Mouse (Mus musculus): ENCODE data around the gene Rundc3a. TPM values are rescaled to one million over a fixed set of nuclear protein-coding genes. Genes with fewer than 3 reads are reported as not detected.
A peak's percentile ranks its signal among the peaks of the same experiment; 100 is the strongest.
"Not testable (repeated sequence)": the region's sequence is repeated elsewhere in the genome, so short reads cannot be mapped to it uniquely, and the experiment has no call there.

Gene Rundc3a
- polyA plus RNA-seq, 1 experiment from 2014 or later = 1.7 TPM

DNA sequence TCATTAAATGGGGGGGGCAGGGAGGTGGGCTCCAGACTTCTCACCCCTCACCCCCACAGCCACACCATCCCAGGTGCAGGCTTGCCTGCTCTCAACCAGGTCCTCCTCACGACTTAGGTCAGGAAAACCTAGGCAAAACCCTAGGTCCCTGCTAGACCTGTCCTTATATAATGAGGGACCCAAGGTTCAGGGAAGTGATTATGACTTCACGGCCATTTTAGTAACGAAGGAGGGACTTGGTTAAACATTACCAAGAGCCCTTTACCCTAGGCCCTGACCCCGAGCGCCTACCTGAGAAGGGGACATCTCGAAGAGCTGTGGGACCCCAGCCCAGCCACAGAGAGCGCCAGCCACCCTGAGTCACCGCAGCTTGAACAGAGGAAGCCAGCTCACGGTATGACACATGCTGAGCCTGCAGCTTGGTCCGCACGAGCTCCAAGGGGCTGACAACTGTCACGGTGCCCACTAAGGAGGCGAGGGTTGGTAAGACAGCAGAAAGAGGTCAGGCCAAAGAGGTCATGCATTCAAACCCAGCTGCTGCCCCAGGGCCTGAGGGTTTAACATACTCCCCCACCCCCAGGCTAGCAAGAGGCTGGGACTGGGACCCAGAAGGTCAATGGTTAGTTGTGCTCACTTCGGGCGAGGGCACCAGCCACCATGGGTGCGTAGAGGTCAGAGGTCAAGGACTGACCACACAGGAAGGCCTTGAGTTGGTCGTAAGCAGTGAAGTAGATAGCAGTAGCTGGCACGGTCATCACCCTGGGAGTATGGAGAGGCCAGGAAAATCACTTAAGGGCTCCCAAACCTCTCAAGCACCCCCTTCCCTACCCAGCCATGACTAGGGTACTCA lies 11.2 kb downstream of the Rundc3a start:
- peaks cover 32% of the 10 kb centered on the region for H3K27me3 ChIP-seq
- H3K4me2 ChIP-seq = no peak overlapping the region
- H3K4me3 ChIP-seq (replicated peaks) = no peak overlapping the region
- peaks cover 22% of the 10 kb centered on the region for H3K4me1 ChIP-seq (replicated peaks)
- H3K27ac ChIP-seq = no peak overlapping the region
- H3K36me3 ChIP-seq = peaks cover 37% of the 10 kb centered on the region
- 86% methylated on average over 18 of the region's 18 CpGs for WGBS
- ATAC-seq (ENCODE audit: insufficient number of reproducible peaks, insufficient read depth, low FRiP score, low TSS enrichment, low read depth) = no peak
- no peaks in the 10 kb centered on the region for H3K9me3 ChIP-seq
- no peak overlapping the region for H3K9ac ChIP-seq (replicated peaks)

GRCm38 (mm10) chr11:102405544-102406285 lies 12.5 kb downstream of the Rundc3a start:
- H3K4me1 ChIP-seq (replicated peaks) = peaks cover 14% of the 10 kb centered on the region
- peak overlapping the region; percentile 84; the same call in 1 of the 2 replicates for H3K9ac ChIP-seq (replicated peaks)
- H3K4me3 ChIP-seq (replicated peaks) = peak overlapping the region; percentile 79; the same call in 1 of the 2 replicates
- H3K36me3 ChIP-seq = peaks cover 37% of the 10 kb centered on the region
- WGBS = 85% methylated on average over 11 of the region's 11 CpGs
- ATAC-seq (ENCODE audit: insufficient number of reproducible peaks, insufficient read depth, low FRiP score, low TSS enrichment, low read depth) = no peak
- peak overlapping the region; percentile 88 for H3K4me2 ChIP-seq
- no peak overlapping the region for H3K27ac ChIP-seq
- no peaks in the 10 kb centered on the region for H3K9me3 ChIP-seq
- H3K27me3 ChIP-seq = peaks cover 18% of the 10 kb centered on the region

DNA sequence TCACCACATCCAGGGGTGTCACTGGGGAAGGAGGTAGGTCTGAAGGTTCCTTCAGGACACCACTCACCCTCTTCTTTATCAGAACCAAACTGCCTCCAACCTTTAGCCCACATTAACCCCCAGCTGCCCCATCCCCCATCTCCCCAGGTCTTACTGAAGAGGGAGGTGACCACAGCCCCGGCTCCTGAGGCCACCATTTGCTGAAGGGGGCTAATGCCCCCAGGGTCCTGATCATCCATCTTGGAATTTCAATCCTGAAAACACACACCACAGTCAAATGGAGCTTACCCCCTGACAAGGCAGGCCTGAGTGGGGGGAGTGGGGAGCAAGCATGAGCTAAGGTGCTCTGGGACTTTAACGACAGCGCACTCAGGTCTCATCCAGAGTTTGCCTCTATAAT lies 13.2 kb downstream of the Rundc3a start:
- Histone ChIP-seq H3K9me3 (no peaks in the 10 kb centered on the region), H3K9ac (replicated peaks) (peak overlapping the region; percentile 84), H3K4me1 (replicated peaks) (peaks cover 14% of the 10 kb centered on the region), H3K4me3 (replicated peaks) (peak overlapping the region; percentile 79), H3K36me3 (peaks cover 37% of the 10 kb centered on the region), H3K4me2 (peak overlapping the region; percentile 88), H3K27me3 (peaks cover 12% of the 10 kb centered on the region), H3K27ac (peak overlapping the region; percentile 87)
- WGBS = 11% methylated on average over 3 of the region's 3 CpGs
- ATAC-seq (ENCODE audit: insufficient number of reproducible peaks, insufficient read depth, low FRiP score, low TSS enrichment, low read depth) = no peak

GRCm38 (mm10) chr11:102406900-102407833 lies 14.0 kb downstream of the Rundc3a start:
- H3K4me1 ChIP-seq (replicated peaks) = peaks cover 14% of the 10 kb centered on the region
- H3K36me3 ChIP-seq = peaks cover 32% of the 10 kb centered on the region
- peaks cover 4% of the 10 kb centered on the region for H3K27me3 ChIP-seq
- H3K27ac ChIP-seq = peak overlapping the region; percentile 87
- under 1% methylated on average over 80 of the region's 85 CpGs for WGBS
- peak overlapping the region; percentile 79 for H3K4me3 ChIP-seq (replicated peaks)
- peak overlapping the region; percentile 84 for H3K9ac ChIP-seq (replicated peaks)
- peak; percentile 60 for ATAC-seq (ENCODE audit: insufficient number of reproducible peaks, insufficient read depth, low FRiP score, low TSS enrichment, low read depth)
- peak overlapping the region; percentile 88 for H3K4me2 ChIP-seq
- no peaks in the 10 kb centered on the region for H3K9me3 ChIP-seq

DNA sequence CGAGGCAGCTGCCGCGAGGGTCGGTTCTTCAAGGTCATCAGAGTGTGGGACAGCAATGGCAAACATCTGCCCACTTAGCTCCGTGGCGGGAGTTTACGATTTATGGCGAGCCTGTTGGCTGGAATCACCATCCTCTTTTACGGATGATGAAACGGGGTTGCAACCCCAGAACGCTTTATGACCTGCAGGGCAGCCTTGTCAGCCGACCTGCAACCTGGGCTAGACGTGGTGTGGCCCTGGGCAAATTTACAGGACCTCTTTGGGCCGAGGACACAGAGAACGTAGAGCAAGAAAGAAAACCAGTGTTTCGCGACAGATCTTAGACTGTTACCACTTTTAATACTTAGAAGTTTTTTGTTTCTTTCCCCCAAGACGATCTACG lies 14.6 kb downstream of the Rundc3a start, which contains the start of gene Slc25a39:
Gene Slc25a39, minus strand, starts transcription at position 113 of the 382 bp plus-strand sequence.
- H3K4me1 ChIP-seq (replicated peaks) = peaks cover 14% of the 10 kb centered on the region
- WGBS = 1% methylated on average over 19 of the region's 19 CpGs
- no peaks in the 10 kb centered on the region; the same call in 1 of the 2 replicates for H3K27me3 ChIP-seq
- H3K4me3 ChIP-seq (replicated peaks) = peak within 1 kb of the TSS; percentile 79
- H3K4me2 ChIP-seq = peak within 1 kb of the TSS; percentile 88
- no peaks in the 10 kb centered on the region for H3K9me3 ChIP-seq
- ATAC-seq (ENCODE audit: insufficient number of reproducible peaks, insufficient read depth, low FRiP score, low TSS enrichment, low read depth) = no peak
- H3K27ac ChIP-seq = peak within 1 kb of the TSS; percentile 87
- H3K9ac ChIP-seq (replicated peaks) = peak within 1 kb of the TSS; percentile 84
- peaks cover 26% of the 10 kb centered on the region for H3K36me3 ChIP-seq

- under 1% methylated on average over 32 of the region's 32 CpGs for WGBS
These were observed 15.2 kb downstream of the Rundc3a start for GRCm38 (mm10) chr11:102408344-102408876.

DNA sequence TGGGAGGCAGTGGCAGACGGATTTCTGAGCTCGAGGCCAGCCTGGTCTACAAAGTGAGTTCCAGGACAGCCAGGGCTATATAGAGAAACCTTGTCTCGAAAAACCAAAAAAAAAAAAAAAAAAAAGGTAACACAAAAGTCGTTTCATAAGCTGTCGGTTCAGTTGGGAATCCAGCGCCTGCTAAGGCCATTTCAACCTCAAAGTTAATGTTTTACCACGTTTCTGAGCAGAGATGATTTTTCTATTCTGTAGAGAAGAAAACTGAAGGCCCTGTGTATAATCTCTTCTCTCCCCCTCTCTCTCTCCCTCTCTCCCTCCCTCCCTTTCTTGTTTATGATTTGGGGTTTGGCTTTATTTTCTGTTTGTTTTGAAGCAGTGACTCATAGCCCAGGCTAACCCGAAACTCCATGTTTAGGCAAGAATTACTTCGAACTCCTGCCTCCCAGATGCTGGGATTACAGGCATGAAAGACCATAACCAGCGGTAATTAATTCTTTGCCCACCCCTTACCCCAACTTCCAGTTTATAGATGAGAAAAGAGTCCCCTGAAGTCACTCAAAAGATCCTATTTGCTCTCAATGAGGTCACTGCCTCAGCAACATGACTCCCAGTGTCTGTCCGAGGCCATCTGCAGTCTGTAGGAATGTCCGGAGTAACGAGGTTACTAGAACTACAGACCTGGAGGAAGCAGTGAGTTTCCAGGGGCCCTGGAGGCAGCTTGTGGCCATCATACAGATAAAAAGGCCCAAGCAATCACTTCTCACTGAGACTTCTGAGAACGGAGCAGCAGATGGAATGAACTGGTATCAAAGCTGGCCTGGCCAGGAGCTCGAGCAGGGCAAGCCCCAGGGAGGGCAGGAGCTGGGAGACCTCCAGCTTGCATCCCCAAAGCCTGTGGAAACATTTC lies 15.9 kb downstream of the Rundc3a start:
- WGBS = 36% methylated on average over 15 of the region's 15 CpGs
- no peaks in the 10 kb centered on the region for H3K9me3 ChIP-seq
- H3K27ac ChIP-seq = peak overlapping the region; percentile 83; the same call in 1 of the 2 replicates
- H3K27me3 ChIP-seq = no peaks in the 10 kb centered on the region
- H3K4me2 ChIP-seq = peak overlapping the region; percentile 88
- peak overlapping the region; percentile 79 for H3K4me3 ChIP-seq (replicated peaks)
- no peak for ATAC-seq (ENCODE audit: insufficient number of reproducible peaks, insufficient read depth, low FRiP score, low TSS enrichment, low read depth)
- peaks cover 14% of the 10 kb centered on the region for H3K4me1 ChIP-seq (replicated peaks)
- peaks cover 12% of the 10 kb centered on the region for H3K36me3 ChIP-seq
- H3K9ac ChIP-seq (replicated peaks) = no peak overlapping the region

More at GRCm38 (mm10) chr11:102408344-102408876, 15.2 kb downstream of the Rundc3a start:
- H3K4me2 ChIP-seq = peak overlapping the region; percentile 88
- H3K27ac ChIP-seq = peak overlapping the region; percentile 87
- peaks cover 14% of the 10 kb centered on the region for H3K4me1 ChIP-seq (replicated peaks)
- H3K27me3 ChIP-seq = no peaks in the 10 kb centered on the region
- peak overlapping the region; percentile 84 for H3K9ac ChIP-seq (replicated peaks)
- no peaks in the 10 kb centered on the region for H3K9me3 ChIP-seq
- ATAC-seq (ENCODE audit: insufficient number of reproducible peaks, insufficient read depth, low FRiP score, low TSS enrichment, low read depth) = peak; percentile 94
- H3K4me3 ChIP-seq (replicated peaks) = peak overlapping the region; percentile 79
- H3K36me3 ChIP-seq = peaks cover 20% of the 10 kb centered on the region

GRCm38 (mm10) chr11:102409795-102410330 lies 16.7 kb downstream of the Rundc3a start:
- H3K9ac ChIP-seq (replicated peaks) = no peak overlapping the region
- no peak overlapping the region for H3K4me3 ChIP-seq (replicated peaks)
- no peak for ATAC-seq (ENCODE audit: insufficient number of reproducible peaks, insufficient read depth, low FRiP score, low TSS enrichment, low read depth)
- no peaks in the 10 kb centered on the region for H3K27me3 ChIP-seq
- H3K27ac ChIP-seq = no peak overlapping the region
- no peak overlapping the region for H3K4me2 ChIP-seq
- H3K36me3 ChIP-seq = peaks cover 5% of the 10 kb centered on the region; the same call in 1 of the 2 replicates
- 85% methylated on average over 3 of the region's 3 CpGs for WGBS
- H3K9me3 ChIP-seq = no peaks in the 10 kb centered on the region
- peaks cover 14% of the 10 kb centered on the region for H3K4me1 ChIP-seq (replicated peaks)

DNA sequence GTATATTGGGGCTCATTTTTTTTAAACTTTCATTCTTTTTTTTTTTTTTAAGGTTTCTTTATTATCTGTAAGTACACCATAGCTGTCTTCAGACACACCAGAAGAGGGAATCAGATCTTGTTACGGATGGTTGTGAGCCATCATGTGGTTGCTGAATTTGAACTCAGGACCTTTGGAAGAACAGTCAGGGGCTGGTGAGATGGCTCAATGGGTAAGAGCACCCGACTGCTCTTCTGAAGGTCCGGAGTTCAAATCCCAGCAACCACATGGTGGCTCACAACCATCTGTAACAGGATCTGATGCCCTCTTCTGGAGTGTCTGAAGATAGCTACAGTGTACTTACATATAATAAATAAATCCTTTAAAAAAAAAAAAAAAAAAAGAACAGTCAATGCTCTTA lies 17.1 kb downstream of the Rundc3a start:
- H3K9me3 ChIP-seq; H3K4me2 ChIP-seq; H3K36me3 ChIP-seq; ATAC-seq (ENCODE audit: insufficient number of reproducible peaks, insufficient read depth, low FRiP score, low TSS enrichment, low read depth); H3K4me3 ChIP-seq (replicated peaks); H3K27ac ChIP-seq; H3K9ac ChIP-seq (replicated peaks); H3K27me3 ChIP-seq: not testable (repeated sequence)
- WGBS = 92% methylated on average over 3 of the region's 3 CpGs
- peaks cover 14% of the 10 kb centered on the region for H3K4me1 ChIP-seq (replicated peaks)
